Mouse (Mus musculus): ENCODE results near the gene Ell2. TPM values are rescaled to one million over a fixed set of nuclear protein-coding genes. Genes with fewer than 3 reads are reported as not detected.

Ell2 gene
- 129 TPM for polyA plus RNA-seq (2014; fragmentation: Illumina TruSeq; extraction: RNeasy Lipid Tissue Mini Kit (QIAGEN cat#74804); ENCODE audit: low read depth, low replicate concordance)

DNA sequence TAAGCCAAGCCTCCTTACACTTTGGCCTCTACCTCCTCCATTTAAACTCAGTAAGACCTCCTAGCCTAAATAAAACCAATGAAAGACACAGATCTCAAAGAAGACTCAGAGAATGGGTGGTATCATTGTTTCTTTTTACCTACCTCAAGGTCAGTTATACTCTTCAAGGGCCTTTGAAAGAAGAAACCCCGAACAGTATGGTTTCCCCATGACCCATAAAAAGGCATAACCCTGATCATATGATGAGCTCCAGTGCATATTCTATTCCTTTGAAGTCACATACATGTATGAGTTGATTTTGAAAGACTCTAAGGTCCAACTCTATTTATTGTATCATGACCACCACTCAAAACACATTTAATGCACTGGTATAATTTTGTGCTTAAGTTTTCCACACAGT is at the start of gene Ell2:
Gene Ell2 (plus strand): TSS at position 301 of the 400 bp plus-strand sequence.

Other genes starting within 250 kb of the Ell2 start
- 161 TPM for gene Glrx, start 133.1 kb downstream of the Ell2 start, polyA plus RNA-seq (2014; fragmentation: Illumina TruSeq; extraction: RNeasy Lipid Tissue Mini Kit (QIAGEN cat#74804); ENCODE audit: low read depth, low replicate concordance)
- 17.2 TPM for gene Rhobtb3, start 237.2 kb downstream of the Ell2 start, polyA plus RNA-seq (2014; fragmentation: Illumina TruSeq; extraction: RNeasy Lipid Tissue Mini Kit (QIAGEN cat#74804); ENCODE audit: low read depth, low replicate concordance)

Measured in sigmoid colon, adult 10 weeks (tissue).